Mouse (Mus musculus): ENCODE results near the gene 4930579G24Rik. TPM values are rescaled to one million over a fixed set of nuclear protein-coding genes. Genes with fewer than 3 reads are reported as not detected.

4930579G24Rik gene
- polyA plus RNA-seq, 1 experiment from 2014 or later = 11.0 TPM

GRCm38 (mm10) chr3:79609886-79610285 is 19.0 kb upstream of the 4930579G24Rik start:
- H3K36me3 ChIP-seq (ENCODE audit: control insufficient read depth, insufficient read depth, low read length) = peaks cover 57% of the 10 kb centered on the region
- H3K4me3 ChIP-seq (ENCODE audit: low read depth, low read length) = no peak overlapping the region
- WGBS = 89% methylated on average over 2 of the region's 2 CpGs

DNA sequence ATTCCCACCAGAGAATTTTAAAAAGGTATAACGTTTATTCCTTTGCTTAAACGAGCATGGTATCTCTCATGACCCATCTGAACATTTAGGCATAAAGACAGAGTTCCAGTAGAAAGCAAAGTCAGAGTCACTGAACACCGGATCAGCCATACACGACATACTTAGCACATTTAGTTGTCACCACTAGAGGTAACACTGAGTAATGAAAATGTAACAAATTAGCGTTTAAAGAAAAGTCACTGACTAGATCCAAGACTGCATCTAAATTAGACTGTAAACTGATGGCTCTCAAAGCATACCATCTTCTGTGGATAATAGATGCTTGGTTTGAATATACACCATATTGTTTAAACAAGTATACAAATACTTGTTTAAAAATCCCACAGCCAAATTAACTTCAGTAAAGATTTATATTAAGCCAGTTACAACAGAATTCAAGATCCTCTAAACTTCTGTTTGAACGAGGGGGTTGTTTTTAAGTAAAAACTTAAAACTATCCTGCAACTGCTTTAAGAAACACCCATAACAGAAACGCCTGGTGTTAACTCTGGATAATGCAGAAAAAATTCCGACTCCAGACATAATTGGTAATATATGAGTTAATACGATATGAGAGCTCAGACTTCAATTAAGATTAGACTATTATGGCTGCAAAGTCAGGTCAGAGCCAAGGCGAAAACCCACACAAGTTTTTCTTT is 1.2 kb upstream of the 4930579G24Rik start:
- Histone ChIP-seq H3K9ac (ENCODE audit: low read length) (peak overlapping the region; percentile 68), H3K4me1 (ENCODE audit: control insufficient read depth, insufficient read depth, low read length) (peaks cover 3% of the 10 kb centered on the region), H3K36me3 (ENCODE audit: control insufficient read depth, insufficient read depth, low read length) (peaks cover 14% of the 10 kb centered on the region), H3K27me3 (replicated peaks; ENCODE audit: control insufficient read depth, insufficient read depth, low read length) (no peaks in the 10 kb centered on the region), H3K4me2 (ENCODE audit: low read length) (peak overlapping the region; percentile 83), H3K4me3 (ENCODE audit: low read depth, low read length) (peak overlapping the region; percentile 71), H3K27ac (ENCODE audit: low read depth, low read length) (no peak overlapping the region), H3K9me3 (replicated peaks; ENCODE audit: control insufficient read depth, low read length) (0 out of 2 replicates have a peak, but pooled peaks cover 5% of the 10 kb centered on the region)
- WGBS = 31% methylated on average over 10 of the region's 10 CpGs
- ATAC-seq (no peak), DNase-seq (ENCODE audit: low spot score) (peak; percentile 38)

More at GRCm38 (mm10) chr3:79609886-79610285, 19.0 kb upstream of the 4930579G24Rik start:
- no peaks in the 10 kb centered on the region for H3K9me3 ChIP-seq (replicated peaks; ENCODE audit: control insufficient read depth, low read length)
- no peak overlapping the region for H3K27ac ChIP-seq (ENCODE audit: low read depth, low read length)
- H3K27me3 ChIP-seq (replicated peaks; ENCODE audit: control insufficient read depth, insufficient read depth, low read length) = no peaks in the 10 kb centered on the region
- H3K4me1 ChIP-seq (ENCODE audit: control insufficient read depth, insufficient read depth, low read length) = no peaks in the 10 kb centered on the region
- H3K4me2 ChIP-seq (ENCODE audit: low read length) = no peak overlapping the region
- DNase-seq (ENCODE audit: low spot score) = no peak
- ATAC-seq = no peak
- no peak overlapping the region for H3K9ac ChIP-seq (ENCODE audit: low read length)

GRCm38 (mm10) chr3:79628182-79628560 is 708 bp upstream of the 4930579G24Rik start:
- H3K4me1 ChIP-seq (ENCODE audit: control insufficient read depth, insufficient read depth, low read length) = peaks cover 3% of the 10 kb centered on the region
- no peak for ATAC-seq
- peak overlapping the region; percentile 68 for H3K9ac ChIP-seq (ENCODE audit: low read length)
- H3K4me3 ChIP-seq (ENCODE audit: low read depth, low read length) = peak overlapping the region; percentile 71
- WGBS = 0% methylated on average over 9 of the region's 9 CpGs
- peaks cover 15% of the 10 kb centered on the region for H3K36me3 ChIP-seq (ENCODE audit: control insufficient read depth, insufficient read depth, low read length)
- H3K27ac ChIP-seq (ENCODE audit: low read depth, low read length) = peak overlapping the region; percentile 48; the same call in 1 of the 2 replicates
- H3K27me3 ChIP-seq (replicated peaks; ENCODE audit: control insufficient read depth, insufficient read depth, low read length) = no peaks in the 10 kb centered on the region
- H3K4me2 ChIP-seq (ENCODE audit: low read length) = peak overlapping the region; percentile 83
- H3K9me3 ChIP-seq (replicated peaks; ENCODE audit: control insufficient read depth, low read length) = peaks cover 5% of the 10 kb centered on the region; the same call in 1 of the 2 replicates
- no peak for DNase-seq (ENCODE audit: low spot score)

DNA sequence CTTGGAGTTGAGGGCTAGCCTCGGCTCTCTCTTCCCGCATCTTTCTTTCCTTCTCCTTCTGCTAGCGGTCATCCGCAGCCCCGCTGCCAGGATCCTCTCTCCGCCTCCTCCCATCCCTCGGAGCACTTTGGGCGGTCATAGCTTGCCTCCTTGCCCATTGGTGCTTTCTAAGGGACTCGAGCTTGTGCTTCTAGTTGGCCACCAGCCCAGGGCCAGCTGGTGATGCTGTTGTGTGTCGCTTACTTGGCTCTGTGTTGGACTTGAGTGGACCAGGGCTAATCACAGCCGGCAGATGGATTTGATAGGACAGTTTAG is 494 bp downstream of the 4930579G24Rik start, which contains the start of gene Etfdh:
Etfdh (minus strand) TSS at position 85 of the 315 bp plus-strand sequence.
- ATAC-seq (peak; percentile 60), DNase-seq (ENCODE audit: low spot score) (peak; percentile 85)
- H3K27ac ChIP-seq (ENCODE audit: low read depth, low read length) = peak within 1 kb of the TSS; percentile 82
- under 1% methylated on average over 10 of the region's 11 CpGs for WGBS
- H3K4me1 ChIP-seq (ENCODE audit: control insufficient read depth, insufficient read depth, low read length) = peaks cover 3% of the 10 kb centered on the region
- peaks cover 5% of the 10 kb centered on the region; the same call in 1 of the 2 replicates for H3K9me3 ChIP-seq (replicated peaks; ENCODE audit: control insufficient read depth, low read length)
- peaks cover 21% of the 10 kb centered on the region for H3K36me3 ChIP-seq (ENCODE audit: control insufficient read depth, insufficient read depth, low read length)
- peak within 1 kb of the TSS; percentile 71 for H3K4me3 ChIP-seq (ENCODE audit: low read depth, low read length)
- H3K9ac ChIP-seq (ENCODE audit: low read length) = peak within 1 kb of the TSS; percentile 83
- no peaks in the 10 kb centered on the region for H3K27me3 ChIP-seq (replicated peaks; ENCODE audit: control insufficient read depth, insufficient read depth, low read length)
- H3K4me2 ChIP-seq (ENCODE audit: low read length) = peak within 1 kb of the TSS; percentile 83

GRCm38 (mm10) chr3:79652129-79652528 is 23.2 kb downstream of the 4930579G24Rik start:
- DNase-seq (ENCODE audit: low spot score) = no peak
- ATAC-seq = no peak

GRCm38 (mm10) chr3:79656682-79657081 is 27.8 kb downstream of the 4930579G24Rik start:
- ATAC-seq (no peak), DNase-seq (ENCODE audit: low spot score) (no peak)
- WGBS = 75% methylated on average over 5 of the region's 5 CpGs
- H3K27ac ChIP-seq (ENCODE audit: low read depth, low read length) = no peak overlapping the region
- H3K27me3 ChIP-seq (replicated peaks; ENCODE audit: control insufficient read depth, insufficient read depth, low read length) = no peaks in the 10 kb centered on the region
- H3K4me2 ChIP-seq (ENCODE audit: low read length) = no peak overlapping the region
- no peaks in the 10 kb centered on the region for H3K9me3 ChIP-seq (replicated peaks; ENCODE audit: control insufficient read depth, low read length)
- no peaks in the 10 kb centered on the region for H3K4me1 ChIP-seq (ENCODE audit: control insufficient read depth, insufficient read depth, low read length)
- no peaks in the 10 kb centered on the region for H3K36me3 ChIP-seq (ENCODE audit: control insufficient read depth, insufficient read depth, low read length)
- no peak overlapping the region for H3K4me3 ChIP-seq (ENCODE audit: low read depth, low read length)
- H3K9ac ChIP-seq (ENCODE audit: low read length) = no peak overlapping the region

More at GRCm38 (mm10) chr3:79652129-79652528, 23.2 kb downstream of the 4930579G24Rik start:
- Histone ChIP-seq H3K4me1 (ENCODE audit: control insufficient read depth, insufficient read depth, low read length) (no peaks in the 10 kb centered on the region), H3K27me3 (replicated peaks; ENCODE audit: control insufficient read depth, insufficient read depth, low read length) (no peaks in the 10 kb centered on the region), H3K4me2 (ENCODE audit: low read length) (no peak overlapping the region), H3K36me3 (ENCODE audit: control insufficient read depth, insufficient read depth, low read length) (no peaks in the 10 kb centered on the region), H3K9ac (ENCODE audit: low read length) (no peak overlapping the region), H3K9me3 (replicated peaks; ENCODE audit: control insufficient read depth, low read length) (no peaks in the 10 kb centered on the region), H3K27ac (ENCODE audit: low read depth, low read length) (no peak overlapping the region), H3K4me3 (ENCODE audit: low read depth, low read length) (no peak overlapping the region)
- WGBS = 96% methylated on average over 6 of the region's 6 CpGs

- Histone ChIP-seq H3K27me3 (replicated peaks; ENCODE audit: control insufficient read depth, insufficient read depth, low read length) (no peaks in the 10 kb centered on the region), H3K4me1 (ENCODE audit: control insufficient read depth, insufficient read depth, low read length) (no peaks in the 10 kb centered on the region), H3K36me3 (ENCODE audit: control insufficient read depth, insufficient read depth, low read length) (no peaks in the 10 kb centered on the region), H3K9me3 (replicated peaks; ENCODE audit: control insufficient read depth, low read length) (no peaks in the 10 kb centered on the region), H3K27ac (ENCODE audit: low read depth, low read length) (no peak overlapping the region), H3K9ac (ENCODE audit: low read length) (no peak overlapping the region), H3K4me3 (ENCODE audit: low read depth, low read length) (no peak overlapping the region), H3K4me2 (ENCODE audit: low read length) (no peak overlapping the region)
- WGBS = 39% methylated on average over 9 of the region's 9 CpGs
- DNase-seq (ENCODE audit: low spot score) (peak; percentile 81), ATAC-seq (peak; percentile 63)
These were observed 36.0 kb downstream of the 4930579G24Rik start for GRCm38 (mm10) chr3:79664787-79665408.

- no peak overlapping the region for H3K27ac ChIP-seq (ENCODE audit: low read depth, low read length)
- H3K9me3 ChIP-seq (replicated peaks; ENCODE audit: control insufficient read depth, low read length) = no peaks in the 10 kb centered on the region
- DNase-seq (ENCODE audit: low spot score) (no peak), ATAC-seq (no peak)
- no peaks in the 10 kb centered on the region for H3K36me3 ChIP-seq (ENCODE audit: control insufficient read depth, insufficient read depth, low read length)
- H3K27me3 ChIP-seq (replicated peaks; ENCODE audit: control insufficient read depth, insufficient read depth, low read length) = no peaks in the 10 kb centered on the region
- no peak overlapping the region for H3K4me3 ChIP-seq (ENCODE audit: low read depth, low read length)
- H3K4me1 ChIP-seq (ENCODE audit: control insufficient read depth, insufficient read depth, low read length) = no peaks in the 10 kb centered on the region
- no peak overlapping the region for H3K4me2 ChIP-seq (ENCODE audit: low read length)
- 88% methylated on average over 7 of the region's 7 CpGs for WGBS
- H3K9ac ChIP-seq (ENCODE audit: low read length) = no peak overlapping the region
These were observed 41.7 kb downstream of the 4930579G24Rik start for GRCm38 (mm10) chr3:79670556-79670955.

DNA sequence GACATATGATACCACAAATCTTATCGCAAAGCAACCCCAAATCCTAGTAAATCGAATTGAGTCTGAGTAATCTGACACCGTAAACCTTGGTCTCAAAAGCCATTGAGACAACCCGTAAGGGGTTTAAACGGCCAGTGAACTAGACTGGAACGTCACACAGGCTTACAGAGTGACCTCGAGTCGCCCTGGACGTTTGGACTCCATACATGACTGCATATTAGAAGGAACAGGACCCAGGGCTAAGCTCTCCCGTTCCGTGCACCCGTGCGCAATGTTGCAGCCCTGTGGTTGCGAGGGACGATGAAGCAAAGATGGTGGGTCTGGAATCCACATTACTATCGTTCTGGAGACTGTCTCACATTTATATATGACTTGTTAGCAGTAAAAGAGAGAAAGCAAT is 43.3 kb downstream of the 4930579G24Rik start:
- Histone ChIP-seq H3K9ac (ENCODE audit: low read length) (no peak overlapping the region), H3K4me2 (ENCODE audit: low read length) (no peak overlapping the region), H3K4me3 (ENCODE audit: low read depth, low read length) (no peak overlapping the region), H3K27me3 (replicated peaks; ENCODE audit: control insufficient read depth, insufficient read depth, low read length) (no peaks in the 10 kb centered on the region), H3K36me3 (ENCODE audit: control insufficient read depth, insufficient read depth, low read length) (no peaks in the 10 kb centered on the region), H3K4me1 (ENCODE audit: control insufficient read depth, insufficient read depth, low read length) (no peaks in the 10 kb centered on the region), H3K27ac (ENCODE audit: low read depth, low read length) (no peak overlapping the region), H3K9me3 (replicated peaks; ENCODE audit: control insufficient read depth, low read length) (no peaks in the 10 kb centered on the region)
- DNase-seq (ENCODE audit: low spot score) = no peak
- WGBS = 78% methylated on average over 16 of the region's 16 CpGs
- no peak for ATAC-seq

Measured in forebrain, embryonic 14.5 days (tissue).